Mouse (Mus musculus): Measurements from ENCODE around the gene Hoxd12. TPM values are rescaled to one million over a fixed set of nuclear protein-coding genes. Genes with fewer than 3 reads are reported as not detected.

The Hoxd12 gene
- polyA plus RNA-seq, 1 experiment = not detected

GRCm38 (mm10) chr2:74679980-74680379, 5.2 kb downstream of the Hoxd12 start:
- DNase-seq (ENCODE audit: low read depth, low spot score) = no peak
- WGBS = 8% methylated on average over 23 of the region's 23 CpGs

- no peak for DNase-seq (ENCODE audit: low read depth, low spot score)
- WGBS = 21% methylated on average over 21 of the region's 21 CpGs
Observed at GRCm38 (mm10) chr2:74680561-74681398, 6.0 kb downstream of the Hoxd12 start.

- DNase-seq (ENCODE audit: low read depth, low spot score) = no peak
Observed at GRCm38 (mm10) chr2:74681594-74682531, 7.0 kb downstream of the Hoxd12 start.

GRCm38 (mm10) chr2:74682796-74683195, 8.0 kb downstream of the Hoxd12 start:
- no peak for DNase-seq (ENCODE audit: low read depth, low spot score)
- 3% methylated on average over 51 of the region's 51 CpGs for WGBS

More at GRCm38 (mm10) chr2:74681594-74682531, 7.0 kb downstream of the Hoxd12 start:
- WGBS = 4% methylated on average over 78 of the region's 78 CpGs

- DNase-seq (ENCODE audit: low read depth, low spot score) = no peak
- 4% methylated on average over 18 of the region's 18 CpGs for WGBS
Observed at GRCm38 (mm10) chr2:74683471-74683951, 8.7 kb downstream of the Hoxd12 start.

GRCm38 (mm10) chr2:74684106-74684505, 9.3 kb downstream of the Hoxd12 start:
- WGBS = 30% methylated on average over 12 of the region's 12 CpGs
- DNase-seq (ENCODE audit: low read depth, low spot score) = no peak

- DNase-seq (ENCODE audit: low read depth, low spot score) = no peak
- 48% methylated on average over 4 of the region's 4 CpGs for WGBS
Observed at GRCm38 (mm10) chr2:74685059-74685603, 10.3 kb downstream of the Hoxd12 start.

GRCm38 (mm10) chr2:74686301-74686987, 11.6 kb downstream of the Hoxd12 start:
- 12% methylated on average over 17 of the region's 17 CpGs for WGBS
- no peak for DNase-seq (ENCODE audit: low read depth, low spot score)

GRCm38 (mm10) chr2:74686988-74687697, 12.3 kb downstream of the Hoxd12 start:
- 11% methylated on average over 27 of the region's 27 CpGs for WGBS
- no peak for DNase-seq (ENCODE audit: low read depth, low spot score)

- DNase-seq (ENCODE audit: low read depth, low spot score) = no peak
- 13% methylated on average over 31 of the region's 31 CpGs for WGBS
Observed at GRCm38 (mm10) chr2:74687698-74688555, 13.1 kb downstream of the Hoxd12 start.

- WGBS = 23% methylated on average over 12 of the region's 12 CpGs
- no peak for DNase-seq (ENCODE audit: low read depth, low spot score)
Observed at GRCm38 (mm10) chr2:74688795-74689573, 14.2 kb downstream of the Hoxd12 start.

GRCm38 (mm10) chr2:74689574-74690337, 14.9 kb downstream of the Hoxd12 start:
- DNase-seq (ENCODE audit: low read depth, low spot score) = no peak
- 7% methylated on average over 24 of the region's 24 CpGs for WGBS

- 23% methylated on average over 8 of the region's 8 CpGs for WGBS
- DNase-seq (ENCODE audit: low read depth, low spot score) = no peak
Observed at GRCm38 (mm10) chr2:74690338-74690716, 15.5 kb downstream of the Hoxd12 start.

- 9% methylated on average over 56 of the region's 56 CpGs for WGBS
- no peak for DNase-seq (ENCODE audit: low read depth, low spot score)
Observed at GRCm38 (mm10) chr2:74691022-74691951, 16.5 kb downstream of the Hoxd12 start, which contains the start of gene Hoxd10. TSS of gene Hoxd10 (plus strand) at chr2:74691924.

Data from large intestine, adult 2 months (tissue).